Mouse (Mus musculus): ENCODE results near the gene Sp2. TPM values are rescaled to one million over a fixed set of nuclear protein-coding genes. Genes with fewer than 3 reads are reported as not detected.
A peak's percentile ranks its signal among the peaks of the same experiment; 100 is the strongest.

The Sp2 gene
- polyA plus RNA-seq, 1 experiment from 2014 or later: 15.0 TPM

DNA sequence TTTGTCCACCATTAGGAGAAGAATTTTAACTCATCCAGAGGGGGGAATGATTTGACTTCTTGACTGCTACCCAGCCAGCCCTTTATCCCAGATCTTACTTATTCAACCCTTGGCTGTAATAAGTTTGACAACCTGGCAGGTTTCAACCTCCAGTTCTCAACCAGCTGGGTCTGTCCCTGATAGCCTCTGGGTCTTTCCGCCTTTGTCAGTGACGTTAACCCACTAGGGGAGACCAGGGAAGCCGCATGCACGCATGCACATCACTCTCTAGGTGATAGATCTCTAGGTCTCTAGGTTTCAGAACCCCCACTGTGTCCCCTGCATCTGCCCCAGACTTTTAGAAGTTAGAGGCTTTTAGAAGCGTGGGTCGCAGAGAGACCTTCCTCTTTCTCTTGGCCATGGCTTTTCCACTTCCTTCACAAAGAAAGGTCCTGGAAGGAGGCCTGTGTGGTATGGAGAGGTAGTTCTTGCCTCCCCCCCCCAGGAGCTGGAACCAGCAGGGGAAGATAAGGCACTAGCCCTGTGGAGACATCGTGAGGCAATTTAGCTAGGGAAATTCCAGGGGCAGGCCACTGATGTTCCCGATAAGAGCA lies 26.5 kb upstream of the Sp2 start:
- WGBS: 26% methylated on average over 8 of the region's 8 CpGs

DNA sequence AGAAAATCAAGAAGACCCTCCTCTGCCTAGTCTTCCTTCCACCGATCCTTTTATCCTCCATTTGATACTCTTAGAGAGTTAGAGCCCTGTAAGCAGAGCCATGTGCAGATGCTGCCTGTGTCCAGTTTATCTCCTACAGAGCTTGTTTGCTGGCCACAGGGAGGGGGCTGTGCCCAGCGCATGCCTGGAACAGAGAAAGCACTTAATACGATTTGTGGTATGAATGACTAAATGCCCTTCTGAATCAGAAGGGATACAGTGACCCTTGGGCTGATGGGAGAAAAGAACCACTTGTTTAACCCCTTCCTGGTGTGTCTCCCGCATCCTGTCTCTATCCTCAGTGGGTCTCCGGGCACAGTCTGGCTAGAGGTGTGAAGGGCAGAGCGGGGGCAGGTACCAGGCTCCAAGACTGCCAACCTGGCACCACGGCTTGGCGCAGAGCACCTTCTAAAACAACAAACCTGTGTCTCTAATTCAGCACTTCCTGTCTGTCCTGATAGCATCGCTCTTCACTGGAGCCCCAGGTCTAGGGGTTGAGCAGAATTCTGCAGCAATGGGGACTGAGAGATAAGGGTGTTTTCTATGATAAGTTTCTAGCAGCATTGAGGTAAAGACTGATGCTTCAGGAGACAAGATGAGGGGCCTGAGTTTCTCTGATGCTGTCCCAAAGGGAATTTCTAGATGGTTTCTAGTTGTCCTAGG lies 24.5 kb upstream of the Sp2 start:
- Histone ChIP-seq H3K4me2 (ENCODE audit: low read length) (no peak overlapping the region), H3K4me1 (ENCODE audit: control insufficient read depth in 2 of 2, insufficient read depth in 2 of 2, low read length in 2 of 2) (peaks cover 0 to 5% of the 10 kb centered on the region in 2 experiments; a peak in 2 of 4 replicates), H3K9me3 (ENCODE audit: control insufficient read depth, low read length) (no peaks in the 10 kb centered on the region), H3K36me3 (ENCODE audit: control insufficient read depth, insufficient read depth, low read length) (no peaks in the 10 kb centered on the region), H3K4me3 (ENCODE audit: control insufficient read depth in 1 of 2, insufficient read depth in 1 of 2, low read depth in 1 of 2, low read length in 2 of 2) (no peak overlapping the region), H3K27me3 (ENCODE audit: control insufficient read depth, insufficient read depth, low read length) (peaks cover 68% of the 10 kb centered on the region), H3K27ac (replicated peaks in 1 of 2; ENCODE audit: control insufficient read depth in 1 of 2, insufficient read depth in 1 of 2, low read depth in 2 of 2, low read length in 2 of 2) (no peak overlapping the region), H3K9ac (ENCODE audit: low read length) (no peak overlapping the region)
- no peak for ATAC-seq (ENCODE audit: insufficient number of reproducible peaks, insufficient read depth, low FRiP score, low read depth)
- 40% methylated on average over 9 of the region's 9 CpGs for WGBS

More for the DNA sequence above, 26.5 kb upstream of the Sp2 start:
- Histone ChIP-seq H3K4me1 (ENCODE audit: control insufficient read depth in 2 of 2, insufficient read depth in 2 of 2, low read length in 2 of 2) (peaks cover 0 to 5% of the 10 kb centered on the region in 2 experiments; a peak in 2 of 4 replicates), H3K27me3 (ENCODE audit: control insufficient read depth, insufficient read depth, low read length) (peaks cover 63% of the 10 kb centered on the region), H3K9ac (ENCODE audit: low read length) (no peak overlapping the region), H3K27ac (replicated peaks in 1 of 2; ENCODE audit: control insufficient read depth in 1 of 2, insufficient read depth in 1 of 2, low read depth in 2 of 2, low read length in 2 of 2) (no peak overlapping the region), H3K9me3 (ENCODE audit: control insufficient read depth, low read length) (no peaks in the 10 kb centered on the region), H3K4me2 (ENCODE audit: low read length) (no peak overlapping the region), H3K4me3 (ENCODE audit: control insufficient read depth in 1 of 2, insufficient read depth in 1 of 2, low read depth in 1 of 2, low read length in 2 of 2) (no peak overlapping the region), H3K36me3 (ENCODE audit: control insufficient read depth, insufficient read depth, low read length) (no peaks in the 10 kb centered on the region)
- ATAC-seq (ENCODE audit: insufficient number of reproducible peaks, insufficient read depth, low FRiP score, low read depth): no peak

DNA sequence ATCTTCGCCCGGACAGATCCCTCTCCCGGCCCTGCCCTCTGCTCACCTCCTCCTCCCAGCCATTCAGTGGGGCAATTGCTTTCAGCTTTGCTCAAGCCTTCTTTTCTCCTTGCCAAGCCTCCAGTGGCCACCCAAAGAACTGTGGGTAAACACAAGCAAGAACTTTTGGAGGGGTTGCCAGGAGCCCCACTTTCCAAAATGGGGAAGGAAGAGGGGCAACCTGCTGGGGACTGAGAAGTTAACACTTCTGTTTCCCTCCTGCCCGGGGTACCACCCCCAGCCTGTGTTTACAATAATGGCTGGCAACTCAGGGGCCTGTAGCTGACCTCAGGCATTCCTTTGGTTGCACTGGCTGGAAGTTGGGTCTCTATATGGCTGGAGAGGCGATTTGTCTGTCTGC lies 20.4 kb upstream of the Sp2 start:
- Histone ChIP-seq H3K27ac (replicated peaks in 1 of 2; ENCODE audit: control insufficient read depth in 1 of 2, insufficient read depth in 1 of 2, low read depth in 2 of 2, low read length in 2 of 2) (no peak overlapping the region), H3K27me3 (ENCODE audit: control insufficient read depth, insufficient read depth, low read length) (peaks cover 66% of the 10 kb centered on the region), H3K36me3 (ENCODE audit: control insufficient read depth, insufficient read depth, low read length) (no peaks in the 10 kb centered on the region), H3K9me3 (ENCODE audit: control insufficient read depth, low read length) (no peaks in the 10 kb centered on the region), H3K4me1 (ENCODE audit: control insufficient read depth in 2 of 2, insufficient read depth in 2 of 2, low read length in 2 of 2) (peaks cover 0 to 5% of the 10 kb centered on the region in 2 experiments; a peak in 1 of 4 replicates), H3K4me3 (ENCODE audit: control insufficient read depth in 1 of 2, insufficient read depth in 1 of 2, low read depth in 1 of 2, low read length in 2 of 2) (no peak overlapping the region), H3K4me2 (ENCODE audit: low read length) (no peak overlapping the region), H3K9ac (ENCODE audit: low read length) (no peak overlapping the region)
- ATAC-seq (ENCODE audit: insufficient number of reproducible peaks, insufficient read depth, low FRiP score, low read depth): no peak
- WGBS: 45% methylated on average over 5 of the region's 5 CpGs

DNA sequence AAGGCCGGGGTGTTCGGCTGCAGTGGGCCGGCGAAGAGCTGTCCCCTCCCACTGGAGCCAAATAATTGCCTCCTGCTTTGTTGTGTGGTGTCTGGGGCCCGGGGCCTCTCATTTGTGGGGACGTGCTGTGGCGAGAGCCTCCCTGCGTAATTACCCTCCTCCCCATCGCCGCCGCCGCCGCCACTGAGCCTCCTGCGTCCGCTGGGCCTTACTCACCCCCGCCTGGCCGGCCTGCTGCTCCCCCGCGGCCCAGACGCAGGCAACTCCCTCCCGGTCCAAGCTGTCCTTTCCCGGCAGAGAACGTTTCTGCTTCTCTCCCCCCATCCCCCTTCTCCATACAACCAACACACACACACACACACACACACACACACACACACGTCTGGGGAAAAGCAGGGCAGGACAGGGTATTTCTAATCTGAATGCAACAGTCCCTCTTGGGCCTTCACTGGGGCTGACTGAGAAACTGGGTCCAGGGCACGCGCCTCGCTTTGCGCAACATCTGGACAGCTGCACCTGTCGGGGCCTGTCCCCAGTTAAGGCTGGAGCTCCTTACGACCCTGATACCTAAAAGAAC lies 14.7 kb upstream of the Sp2 start:
- ATAC-seq (ENCODE audit: insufficient number of reproducible peaks, insufficient read depth, low FRiP score, low read depth): no peak
- peaks cover 85% of the 10 kb centered on the region for H3K27me3 ChIP-seq (ENCODE audit: control insufficient read depth, insufficient read depth, low read length)
- peaks cover 5 to 9% of the 10 kb centered on the region in 2 experiments; a peak in 1 of 4 replicates for H3K4me1 ChIP-seq (ENCODE audit: control insufficient read depth in 2 of 2, insufficient read depth in 2 of 2, low read length in 2 of 2)
- no peaks in the 10 kb centered on the region for H3K36me3 ChIP-seq (ENCODE audit: control insufficient read depth, insufficient read depth, low read length)
- H3K9me3 ChIP-seq (ENCODE audit: control insufficient read depth, low read length): no peaks in the 10 kb centered on the region
- H3K27ac ChIP-seq (replicated peaks in 1 of 2; ENCODE audit: control insufficient read depth in 1 of 2, insufficient read depth in 1 of 2, low read depth in 2 of 2, low read length in 2 of 2): no peak overlapping the region
- peak overlapping the region; percentile 67 for H3K4me2 ChIP-seq (ENCODE audit: low read length)
- 6% methylated on average over 27 of the region's 30 CpGs for WGBS
- H3K4me3 ChIP-seq (ENCODE audit: control insufficient read depth in 1 of 2, insufficient read depth in 1 of 2, low read depth in 1 of 2, low read length in 2 of 2): peak overlapping the region; percentile 20 to 31; a peak in 3 of 4 replicates
- peak overlapping the region; percentile 62 for H3K9ac ChIP-seq (ENCODE audit: low read length)

DNA sequence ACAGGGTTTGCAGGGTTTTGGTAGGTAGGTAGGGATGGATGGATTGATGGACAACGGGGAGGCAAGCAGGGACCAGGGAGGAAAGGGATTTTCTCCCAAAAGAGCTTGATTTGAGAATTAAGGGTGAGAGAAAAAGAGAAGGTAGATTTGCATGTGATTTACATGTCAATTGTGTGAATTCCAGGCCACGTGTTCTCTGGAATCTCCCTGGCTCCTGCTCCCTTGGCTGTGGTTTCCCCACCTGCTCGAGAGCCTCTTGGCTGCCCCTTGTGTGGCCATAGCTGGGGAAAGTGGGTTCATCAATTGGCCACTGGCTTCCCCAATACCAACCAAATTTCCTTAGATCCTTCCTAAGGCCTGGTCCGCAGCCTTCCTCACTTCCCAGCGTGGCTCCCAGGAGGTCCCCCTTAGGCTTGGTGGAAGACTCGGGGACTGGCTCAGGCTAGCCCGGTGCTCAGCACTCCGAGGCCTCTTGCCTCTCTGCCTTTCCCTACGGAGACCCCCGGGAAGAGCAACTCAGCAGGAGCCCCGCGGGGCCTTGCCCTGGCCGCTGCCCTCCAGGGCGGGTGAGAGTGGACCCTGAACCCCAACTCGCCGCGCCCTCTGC lies 14.1 kb upstream of the Sp2 start:
- Histone ChIP-seq H3K36me3 (ENCODE audit: control insufficient read depth, insufficient read depth, low read length) (no peaks in the 10 kb centered on the region), H3K4me2 (ENCODE audit: low read length) (peak overlapping the region; percentile 67), H3K4me3 (ENCODE audit: control insufficient read depth in 1 of 2, insufficient read depth in 1 of 2, low read depth in 1 of 2, low read length in 2 of 2) (peak overlapping the region; percentile 20 to 31; a peak in 3 of 4 replicates), H3K4me1 (ENCODE audit: control insufficient read depth in 2 of 2, insufficient read depth in 2 of 2, low read length in 2 of 2) (peaks cover 5 to 9% of the 10 kb centered on the region in 2 experiments; a peak in 1 of 4 replicates), H3K9me3 (ENCODE audit: control insufficient read depth, low read length) (no peaks in the 10 kb centered on the region), H3K9ac (ENCODE audit: low read length) (peak overlapping the region; percentile 62), H3K27ac (replicated peaks in 1 of 2; ENCODE audit: control insufficient read depth in 1 of 2, insufficient read depth in 1 of 2, low read depth in 2 of 2, low read length in 2 of 2) (no peak overlapping the region), H3K27me3 (ENCODE audit: control insufficient read depth, insufficient read depth, low read length) (peaks cover 79% of the 10 kb centered on the region)
- 14% methylated on average over 17 of the region's 17 CpGs for WGBS
- no peak for ATAC-seq (ENCODE audit: insufficient number of reproducible peaks, insufficient read depth, low FRiP score, low read depth)

DNA sequence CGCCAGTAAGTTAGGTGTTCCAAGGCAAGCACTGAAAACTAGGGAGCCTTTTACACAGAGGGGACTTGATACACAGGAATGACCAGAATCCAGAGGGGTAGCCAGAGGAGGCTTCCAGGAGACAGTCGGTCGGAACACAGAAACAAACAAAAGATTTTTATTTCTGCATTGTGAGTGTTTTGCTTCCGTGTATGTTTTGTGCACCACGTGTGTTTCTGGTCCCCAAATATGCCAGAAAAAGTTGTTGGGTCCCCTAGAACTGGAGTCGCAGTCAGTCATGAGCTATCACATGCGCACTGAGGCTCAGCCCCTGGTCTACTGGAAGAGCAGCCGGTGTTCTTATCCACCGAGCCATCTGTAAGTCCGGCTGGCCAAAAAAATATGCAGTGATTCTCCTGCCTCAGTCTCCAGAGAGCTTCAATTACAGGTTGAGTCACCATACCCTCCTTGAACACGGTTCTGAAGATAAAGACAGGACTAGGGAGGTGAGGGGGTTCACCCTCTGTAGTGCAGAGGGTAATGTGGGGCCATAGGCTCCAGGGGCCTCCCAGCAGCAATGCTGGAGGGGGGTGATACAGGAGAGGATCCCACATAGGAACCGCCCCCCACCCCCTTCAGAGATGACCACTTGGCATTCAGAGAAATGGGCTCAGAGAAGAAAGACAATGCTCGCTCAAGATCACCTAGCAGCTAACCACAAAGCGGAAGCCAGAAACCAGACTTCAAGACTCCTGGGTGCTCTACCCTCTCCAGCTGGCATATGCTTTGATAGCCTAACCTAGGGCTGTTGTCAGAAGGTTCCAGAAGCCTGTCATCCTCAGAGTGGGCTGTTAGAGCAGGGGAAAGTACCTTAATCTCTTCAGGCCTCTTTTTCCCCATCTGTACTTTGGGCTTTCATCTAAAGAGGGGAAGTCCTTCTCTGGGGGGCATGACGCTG lies 13.3 kb upstream of the Sp2 start:
- Histone ChIP-seq H3K9ac (ENCODE audit: low read length) (no peak overlapping the region), H3K4me3 (ENCODE audit: control insufficient read depth in 1 of 2, insufficient read depth in 1 of 2, low read depth in 1 of 2, low read length in 2 of 2) (no peak overlapping the region), H3K27me3 (ENCODE audit: control insufficient read depth, insufficient read depth, low read length) (peaks cover 72% of the 10 kb centered on the region), H3K27ac (replicated peaks in 1 of 2; ENCODE audit: control insufficient read depth in 1 of 2, insufficient read depth in 1 of 2, low read depth in 2 of 2, low read length in 2 of 2) (no peak overlapping the region), H3K9me3 (ENCODE audit: control insufficient read depth, low read length) (no peaks in the 10 kb centered on the region), H3K4me1 (ENCODE audit: control insufficient read depth in 2 of 2, insufficient read depth in 2 of 2, low read length in 2 of 2) (peaks cover 5 to 9% of the 10 kb centered on the region in 2 experiments; a peak in 1 of 4 replicates), H3K4me2 (ENCODE audit: low read length) (no peak overlapping the region), H3K36me3 (ENCODE audit: control insufficient read depth, insufficient read depth, low read length) (no peaks in the 10 kb centered on the region)
- 68% methylated on average over 15 of the region's 15 CpGs for WGBS
- no peak for ATAC-seq (ENCODE audit: insufficient number of reproducible peaks, insufficient read depth, low FRiP score, low read depth)

DNA sequence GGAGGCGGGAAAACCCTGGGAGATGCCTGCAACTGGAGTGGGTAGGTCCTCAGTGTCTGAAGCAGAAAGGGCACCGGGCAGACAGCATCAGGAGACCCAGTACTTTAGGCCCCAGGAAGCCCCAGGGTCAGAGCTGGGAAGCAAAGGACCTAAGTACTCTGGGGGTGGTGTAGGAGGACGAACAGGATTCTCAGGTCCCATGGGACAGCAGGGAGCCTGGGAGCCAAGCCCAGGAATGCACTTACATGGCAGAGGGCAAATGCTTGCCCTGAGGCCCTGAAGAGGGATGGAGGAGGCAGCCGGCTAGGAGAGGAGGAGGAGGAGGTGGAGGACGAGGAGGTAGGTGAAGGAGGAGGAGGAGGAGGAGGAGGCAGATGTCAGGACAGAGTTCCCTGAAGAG lies 12.3 kb upstream of the Sp2 start:
- Histone ChIP-seq H3K9me3 (ENCODE audit: control insufficient read depth, low read length) (no peaks in the 10 kb centered on the region), H3K36me3 (ENCODE audit: control insufficient read depth, insufficient read depth, low read length) (no peaks in the 10 kb centered on the region), H3K4me3 (ENCODE audit: control insufficient read depth in 1 of 2, insufficient read depth in 1 of 2, low read depth in 1 of 2, low read length in 2 of 2) (no peak overlapping the region), H3K9ac (ENCODE audit: low read length) (no peak overlapping the region), H3K27me3 (ENCODE audit: control insufficient read depth, insufficient read depth, low read length) (peaks cover 67% of the 10 kb centered on the region), H3K4me2 (ENCODE audit: low read length) (no peak overlapping the region), H3K4me1 (ENCODE audit: control insufficient read depth in 2 of 2, insufficient read depth in 2 of 2, low read length in 2 of 2) (peaks cover 5 to 9% of the 10 kb centered on the region in 2 experiments; a peak in 1 of 4 replicates), H3K27ac (replicated peaks in 1 of 2; ENCODE audit: control insufficient read depth in 1 of 2, insufficient read depth in 1 of 2, low read depth in 2 of 2, low read length in 2 of 2) (no peak overlapping the region)
- ATAC-seq (ENCODE audit: insufficient number of reproducible peaks, insufficient read depth, low FRiP score, low read depth): no peak
- WGBS: 26% methylated on average over 5 of the region's 5 CpGs
